Mouse (Mus musculus): ENCODE measurements around the gene Rnf224.
A peak's percentile ranks its signal among the peaks of the same experiment; 100 is the strongest.

Rnf224 gene

GRCm38 (mm10) chr2:25243342-25243741 is 6.8 kb upstream of the Rnf224 start:
- peak overlapping the region; percentile 78; the same call in 1 of the 2 replicates for H3K4me3 ChIP-seq (replicated peaks; ENCODE audit: low read length)
- peaks cover 15% of the 10 kb centered on the region for H3K27me3 ChIP-seq (ENCODE audit: insufficient read depth, low read length)
- H3K36me3 ChIP-seq (ENCODE audit: insufficient read depth, low read length): peaks cover 46% of the 10 kb centered on the region
- TF ChIP-seq CTCF (conservative IDR thresholded peaks at IDR 0.05; ENCODE audit: low read length): no peak
- no peak for TF ChIP-seq POU5F1 (IDR thresholded peaks at IDR 0.05; ENCODE audit: borderline replicate concordance, low read length)
- no peak for TF ChIP-seq NANOG (IDR thresholded peaks at IDR 0.05; ENCODE audit: borderline replicate concordance, low read length)
- H3K9me3 ChIP-seq (ENCODE audit: low read length): no peaks in the 10 kb centered on the region
- peaks cover 85% of the 10 kb centered on the region for H3K4me1 ChIP-seq (replicated peaks; ENCODE audit: low read depth, low read length)

GRCm38 (mm10) chr2:25242101-25242506 is 5.5 kb upstream of the Rnf224 start, which contains the start of the genes Rnf208 and Cysrt1:
TSS of gene Rnf208 (plus strand) at chr2:25242255.
TSS of gene Cysrt1 (minus strand) at chr2:25242452.
- no peaks in the 10 kb centered on the region for H3K9me3 ChIP-seq (ENCODE audit: low read length)
- H3K27me3 ChIP-seq (ENCODE audit: insufficient read depth, low read length): peaks cover 15% of the 10 kb centered on the region
- peak within 1 kb of the TSS; percentile 78 for H3K4me3 ChIP-seq (replicated peaks; ENCODE audit: low read length)
- no peak for TF ChIP-seq CTCF (conservative IDR thresholded peaks at IDR 0.05; ENCODE audit: low read length)
- no peak for TF ChIP-seq NANOG (IDR thresholded peaks at IDR 0.05; ENCODE audit: borderline replicate concordance, low read length)
- TF ChIP-seq POU5F1 (IDR thresholded peaks at IDR 0.05; ENCODE audit: borderline replicate concordance, low read length): no peak
- H3K36me3 ChIP-seq (ENCODE audit: insufficient read depth, low read length): peaks cover 34% of the 10 kb centered on the region
- H3K4me1 ChIP-seq (replicated peaks; ENCODE audit: low read depth, low read length): peaks cover 85% of the 10 kb centered on the region

- Histone ChIP-seq H3K36me3 (ENCODE audit: insufficient read depth, low read length) (peaks cover 27% of the 10 kb centered on the region), H3K27me3 (ENCODE audit: insufficient read depth, low read length) (peaks cover 15% of the 10 kb centered on the region), H3K4me1 (replicated peaks; ENCODE audit: low read depth, low read length) (peaks cover 85% of the 10 kb centered on the region), H3K9me3 (ENCODE audit: low read length) (no peaks in the 10 kb centered on the region), H3K4me3 (replicated peaks; ENCODE audit: low read length) (peak overlapping the region; percentile 78)
- TF ChIP-seq NANOG (IDR thresholded peaks at IDR 0.05; ENCODE audit: borderline replicate concordance, low read length): no peak
- TF ChIP-seq POU5F1 (IDR thresholded peaks at IDR 0.05; ENCODE audit: borderline replicate concordance, low read length): no peak
- TF ChIP-seq CTCF (conservative IDR thresholded peaks at IDR 0.05; ENCODE audit: low read length): no peak
Measured at GRCm38 (mm10) chr2:25241438-25241775, 4.8 kb upstream of the Rnf224 start.

GRCm38 (mm10) chr2:25240723-25241437 is 4.3 kb upstream of the Rnf224 start:
- Histone ChIP-seq H3K4me3 (replicated peaks; ENCODE audit: low read length) (peak overlapping the region; percentile 78), H3K4me1 (replicated peaks; ENCODE audit: low read depth, low read length) (peaks cover 85% of the 10 kb centered on the region), H3K36me3 (ENCODE audit: insufficient read depth, low read length) (peaks cover 21% of the 10 kb centered on the region), H3K27me3 (ENCODE audit: insufficient read depth, low read length) (peaks cover 15% of the 10 kb centered on the region), H3K9me3 (ENCODE audit: low read length) (no peaks in the 10 kb centered on the region)
- no peak for TF ChIP-seq POU5F1 (IDR thresholded peaks at IDR 0.05; ENCODE audit: borderline replicate concordance, low read length)
- TF ChIP-seq NANOG (IDR thresholded peaks at IDR 0.05; ENCODE audit: borderline replicate concordance, low read length): no peak
- TF ChIP-seq CTCF (conservative IDR thresholded peaks at IDR 0.05; ENCODE audit: low read length): no peak

- TF ChIP-seq NANOG (IDR thresholded peaks at IDR 0.05; ENCODE audit: borderline replicate concordance, low read length) (no peak), POU5F1 (IDR thresholded peaks at IDR 0.05; ENCODE audit: borderline replicate concordance, low read length) (no peak), CTCF (conservative IDR thresholded peaks at IDR 0.05; ENCODE audit: low read length) (no peak)
- Histone ChIP-seq H3K9me3 (ENCODE audit: low read length) (no peaks in the 10 kb centered on the region), H3K27me3 (ENCODE audit: insufficient read depth, low read length) (peaks cover 17% of the 10 kb centered on the region), H3K4me1 (replicated peaks; ENCODE audit: low read depth, low read length) (peaks cover 85% of the 10 kb centered on the region), H3K4me3 (replicated peaks; ENCODE audit: low read length) (peak overlapping the region; percentile 78), H3K36me3 (ENCODE audit: insufficient read depth, low read length) (peaks cover 16% of the 10 kb centered on the region)
Measured at GRCm38 (mm10) chr2:25240310-25240709, 3.7 kb upstream of the Rnf224 start.

- H3K4me1 ChIP-seq (replicated peaks; ENCODE audit: low read depth, low read length): peaks cover 88% of the 10 kb centered on the region
- H3K36me3 ChIP-seq (ENCODE audit: insufficient read depth, low read length): peaks cover 10% of the 10 kb centered on the region
- peaks cover 17% of the 10 kb centered on the region for H3K27me3 ChIP-seq (ENCODE audit: insufficient read depth, low read length)
- TF ChIP-seq POU5F1 (IDR thresholded peaks at IDR 0.05; ENCODE audit: borderline replicate concordance, low read length) (no peak), CTCF (conservative IDR thresholded peaks at IDR 0.05; ENCODE audit: low read length) (no peak), NANOG (IDR thresholded peaks at IDR 0.05; ENCODE audit: borderline replicate concordance, low read length) (no peak)
- no peaks in the 10 kb centered on the region for H3K9me3 ChIP-seq (ENCODE audit: low read length)
- H3K4me3 ChIP-seq (replicated peaks; ENCODE audit: low read length): no peak overlapping the region
Measured at GRCm38 (mm10) chr2:25239766-25240165, 3.2 kb upstream of the Rnf224 start.

- Histone ChIP-seq H3K27me3 (ENCODE audit: insufficient read depth, low read length) (peaks cover 21% of the 10 kb centered on the region), H3K4me1 (replicated peaks; ENCODE audit: low read depth, low read length) (peaks cover 85% of the 10 kb centered on the region), H3K36me3 (ENCODE audit: insufficient read depth, low read length) (no peaks in the 10 kb centered on the region), H3K4me3 (replicated peaks; ENCODE audit: low read length) (no peak overlapping the region), H3K9me3 (ENCODE audit: low read length) (no peaks in the 10 kb centered on the region)
- TF ChIP-seq CTCF (conservative IDR thresholded peaks at IDR 0.05; ENCODE audit: low read length): no peak
- TF ChIP-seq NANOG (IDR thresholded peaks at IDR 0.05; ENCODE audit: borderline replicate concordance, low read length): no peak
- no peak for TF ChIP-seq POU5F1 (IDR thresholded peaks at IDR 0.05; ENCODE audit: borderline replicate concordance, low read length)
Measured at GRCm38 (mm10) chr2:25238106-25238505, 1.5 kb upstream of the Rnf224 start.

GRCm38 (mm10) chr2:25237522-25237921 is 935 bp upstream of the Rnf224 start:
- Histone ChIP-seq H3K4me1 (replicated peaks; ENCODE audit: low read depth, low read length) (peaks cover 84% of the 10 kb centered on the region), H3K4me3 (replicated peaks; ENCODE audit: low read length) (0 out of 2 replicates have a peak overlapping the region, but pooled peaks have one; percentile 7), H3K9me3 (ENCODE audit: low read length) (no peaks in the 10 kb centered on the region), H3K36me3 (ENCODE audit: insufficient read depth, low read length) (no peaks in the 10 kb centered on the region), H3K27me3 (ENCODE audit: insufficient read depth, low read length) (peaks cover 17% of the 10 kb centered on the region)
- TF ChIP-seq NANOG (IDR thresholded peaks at IDR 0.05; ENCODE audit: borderline replicate concordance, low read length) (no peak), CTCF (conservative IDR thresholded peaks at IDR 0.05; ENCODE audit: low read length) (no peak), POU5F1 (IDR thresholded peaks at IDR 0.05; ENCODE audit: borderline replicate concordance, low read length) (no peak)

All from E14TG2a.4 (cell line).